Mouse (Mus musculus): ENCODE results near the gene Vmn2r51.
"Not testable (repeated sequence)": the region's sequence is repeated elsewhere in the genome, so short reads cannot be mapped to it uniquely, and the experiment has no call there.

The Vmn2r51 gene

DNA sequence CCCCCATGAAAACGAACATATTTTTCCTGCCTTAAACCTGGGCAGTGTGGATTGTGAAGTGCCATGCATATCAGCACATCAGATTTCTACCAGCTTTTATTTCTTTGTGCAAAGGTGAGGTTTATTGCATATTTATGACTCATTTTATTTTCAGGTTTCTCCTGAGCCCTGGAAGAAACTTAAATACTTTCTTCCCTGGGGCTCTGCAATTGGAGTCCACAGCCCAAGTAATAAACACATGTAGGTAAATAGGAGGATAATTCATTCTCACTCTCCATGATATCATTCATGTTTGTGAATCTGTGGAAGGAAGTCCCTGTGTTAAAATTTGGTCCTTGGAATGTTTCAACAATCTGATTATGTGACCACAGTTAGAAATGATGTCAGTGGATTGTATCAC, at the start of gene Vmn2r51:
Vmn2r51 (minus strand) TSS at position 101 of the 400 bp plus-strand sequence.
- DNase-seq (ENCODE audit: low spot score) = not testable (repeated sequence)

GRCm38 (mm10) chr7:10053196-10053595, 52.3 kb downstream of the Vmn2r51 start, which contains the start of gene Vmn2r50:
Gene Vmn2r50, minus strand, starts transcription at chr7:10053296.
- DNase-seq (ENCODE audit: low spot score) = not testable (repeated sequence)
